Mouse (Mus musculus) stomach, postnatal 0 days (tissue): ENCODE results near the gene Palmd. TPM values are rescaled to one million over a fixed set of nuclear protein-coding genes. Genes with fewer than 3 reads are reported as not detected.

Experiments used
- ATAC-seq: fragments of 200-750 bp; cut with Nextera tagmentation; 2 replicates; pipeline ENCODE4 v1.8.0; 2017; ENCODE audit not compliant: low FRiP score, low TSS enrichment
- DNase-seq: peaks from one replicate; pipeline ENCODE4 v3.0.0-alpha.2; 2016; ENCODE audit warnings: low spot score
- H3K27ac ChIP-seq: fragments of 300-500 bp; sonication (generic); replicated peaks from 2 replicates; pipeline ENCODE4 v1.5.1; 2014; ENCODE audit warnings: mild to moderate bottlenecking, control low read depth
- H3K27me3 ChIP-seq: fragments of 300-500 bp; sonication (generic); 2 replicates; pipeline ENCODE4 v1.6.1; 2014; ENCODE audit warnings: low read length; ENCODE audit not compliant: control insufficient read depth, insufficient read depth
- H3K36me3 ChIP-seq: fragments of 300-500 bp; sonication (generic); 2 replicates; pipeline ENCODE4 v1.6.1; 2014; ENCODE audit warnings: low read length, mixed read lengths; ENCODE audit not compliant: control insufficient read depth, insufficient read depth
- H3K4me1 ChIP-seq: fragments of 300-500 bp; sonication (generic); replicated peaks from 2 replicates; pipeline ENCODE4 v1.6.1; 2014; ENCODE audit warnings: antibody characterized with exemption; ENCODE audit not compliant: control insufficient read depth, insufficient read depth
- H3K4me2 ChIP-seq: fragments of 300-500 bp; sonication (generic); replicated peaks from 2 replicates; pipeline ENCODE4 v1.6.1; 2014; ENCODE audit warnings: low read depth, mild to moderate bottlenecking, control low read depth, moderate library complexity
- H3K4me3 ChIP-seq: fragments of 300-500 bp; sonication (generic); 2 replicates; pipeline ENCODE4 v1.5.1; 2014; ENCODE audit warnings: low read depth, low read length, control low read depth
- H3K9ac ChIP-seq: fragments of 300-500 bp; sonication (generic); 2 replicates; pipeline ENCODE4 v1.6.1; 2014; ENCODE audit warnings: mild to moderate bottlenecking, low read length, control low read depth, mixed read lengths
- H3K9me3 ChIP-seq: fragments of 300-500 bp; sonication (generic); 2 replicates; pipeline ENCODE4 v1.6.1; 2016; ENCODE audit warnings: low read length; ENCODE audit not compliant: control insufficient read depth
- CTCF ChIP-seq: IDR thresholded peaks from 2 replicates; pipeline ENCODE4 v1.5.1; 2016; ENCODE audit warnings: antibody characterized with exemption, low read depth, mild to moderate bottlenecking, moderate library complexity
- EP300 ChIP-seq: optimal IDR thresholded peaks from 2 replicates; pipeline ENCODE3; 2016; ENCODE audit warnings: antibody characterized with exemption
- WGBS: fragments of 180-500 bp; shearing (Covaris S2); extraction: QIAGEN DNeasy Blood & Tissue Kit; methylation state at CpG from one replicate; pipeline ENCODE4 v1.1.7; 2014; 5-methylcytosine and 5-hydroxymethylcytosine counted together
- polyA plus RNA-seq: library from polyadenylated mRNA; unstranded; fragments of >200 nt; fragmentation: Nextera tagmentation; extraction: Ambion mirVana; gene quantifications from 2 replicates; pipeline ENCODE4 v1.2.1, GENCODE M21; 2015

Palmd gene
- polyA plus RNA-seq, 1 experiment from 2014 or later = 7.6 TPM

DNA sequence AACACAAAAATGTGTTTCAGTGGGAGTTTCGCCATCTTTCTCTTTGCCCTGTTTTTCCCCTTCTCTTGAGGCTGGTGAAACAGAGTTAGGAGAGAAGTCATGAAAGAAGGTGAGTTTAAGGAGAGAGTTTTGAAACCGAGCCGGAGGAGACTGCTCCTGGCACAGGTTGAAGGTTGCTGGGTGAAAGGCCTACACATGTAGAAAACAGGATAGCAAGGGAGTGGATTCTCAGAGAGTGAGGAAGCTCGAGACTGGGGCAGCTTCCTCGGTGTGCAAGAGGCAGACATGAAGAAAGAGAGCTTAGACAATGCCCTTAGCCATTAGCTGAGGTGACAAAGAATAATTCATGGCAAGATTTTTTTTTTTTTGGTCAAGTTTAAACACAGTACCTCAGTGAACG is 15.4 kb downstream of the Palmd start:
- H3K9me3 ChIP-seq = no peaks in the 10 kb centered on the region
- no peak overlapping the region for H3K27ac ChIP-seq
- TF ChIP-seq CTCF = no peak
- TF ChIP-seq EP300 = no peak
- no peaks in the 10 kb centered on the region for H3K4me1 ChIP-seq
- H3K4me2 ChIP-seq = no peak overlapping the region
- no peak for ATAC-seq
- no peak overlapping the region for H3K9ac ChIP-seq
- DNase-seq = no peak
- no peak overlapping the region for H3K4me3 ChIP-seq
- WGBS = 82% methylated on average over 6 of the region's 6 CpGs
- no peaks in the 10 kb centered on the region for H3K36me3 ChIP-seq
- no peaks in the 10 kb centered on the region for H3K27me3 ChIP-seq

DNA sequence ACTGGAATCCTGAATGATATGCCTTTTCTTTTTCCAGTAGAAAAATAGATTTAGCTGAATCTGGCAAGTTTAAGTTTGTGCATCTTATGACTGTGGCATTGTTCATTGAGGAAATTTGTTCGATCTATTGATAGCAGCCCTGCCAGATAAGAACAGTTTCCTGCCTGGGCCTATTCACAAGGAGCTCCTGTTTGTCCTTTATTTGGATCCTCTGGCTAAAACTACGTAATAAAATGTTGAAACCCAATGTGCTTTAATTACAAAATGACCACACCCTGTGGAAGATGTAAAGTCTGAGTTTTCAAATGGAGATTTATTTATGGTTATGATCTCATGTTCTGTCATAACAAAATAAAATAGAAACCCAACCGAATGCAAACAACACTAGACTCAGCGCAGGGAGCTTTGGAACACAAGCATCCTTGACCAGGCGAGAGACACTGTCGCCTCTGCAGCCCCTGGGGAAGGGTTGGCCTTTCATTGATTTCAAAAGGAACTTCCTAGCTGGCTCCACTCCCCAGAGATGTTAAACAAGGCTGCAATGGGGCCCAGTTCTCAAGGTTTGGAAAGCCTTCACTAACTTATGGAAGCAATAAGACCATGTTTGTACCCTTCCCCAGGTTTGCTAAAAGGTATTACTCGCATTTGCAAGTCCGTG is 16.4 kb downstream of the Palmd start:
- H3K4me1 ChIP-seq = no peaks in the 10 kb centered on the region
- TF ChIP-seq EP300 (no peak), CTCF (no peak)
- DNase-seq = no peak
- H3K9me3 ChIP-seq = no peaks in the 10 kb centered on the region
- H3K4me2 ChIP-seq = no peak overlapping the region
- ATAC-seq = no peak; the same call in 1 of the 2 replicates
- no peak overlapping the region for H3K9ac ChIP-seq
- no peaks in the 10 kb centered on the region for H3K36me3 ChIP-seq
- no peak overlapping the region for H3K4me3 ChIP-seq
- no peak overlapping the region for H3K27ac ChIP-seq
- no peaks in the 10 kb centered on the region for H3K27me3 ChIP-seq
- 58% methylated on average over 8 of the region's 8 CpGs for WGBS

DNA sequence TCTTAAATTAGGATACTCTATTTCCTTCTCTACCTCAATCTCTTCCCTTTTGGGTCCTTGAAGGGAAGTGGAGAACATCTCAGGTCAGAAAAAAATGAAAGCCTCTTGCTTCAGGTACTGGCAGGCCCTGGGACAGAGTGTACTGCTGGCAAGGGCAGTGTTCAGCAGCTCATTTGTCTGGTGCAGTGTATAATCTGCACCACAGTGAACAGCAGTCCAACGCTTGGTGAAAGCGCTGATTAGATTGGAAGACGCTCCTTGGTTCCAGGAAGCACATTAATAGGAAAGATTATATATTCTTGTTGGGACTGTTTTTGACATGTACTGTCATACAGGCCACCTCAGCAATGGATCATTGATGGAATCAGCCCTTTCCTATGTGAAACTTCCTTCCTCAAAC is 17.3 kb downstream of the Palmd start:
- TF ChIP-seq EP300 = no peak
- TF ChIP-seq CTCF = no peak
- Histone ChIP-seq H3K27me3 (no peaks in the 10 kb centered on the region), H3K27ac (0 out of 2 replicates have a peak overlapping the region, but pooled peaks have one; percentile 8), H3K4me2 (no peak overlapping the region), H3K9me3 (no peaks in the 10 kb centered on the region), H3K9ac (no peak overlapping the region), H3K36me3 (no peaks in the 10 kb centered on the region), H3K4me1 (no peaks in the 10 kb centered on the region), H3K4me3 (no peak overlapping the region)
- 73% methylated on average over 3 of the region's 3 CpGs for WGBS
- ATAC-seq = no peak
- no peak for DNase-seq

DNA sequence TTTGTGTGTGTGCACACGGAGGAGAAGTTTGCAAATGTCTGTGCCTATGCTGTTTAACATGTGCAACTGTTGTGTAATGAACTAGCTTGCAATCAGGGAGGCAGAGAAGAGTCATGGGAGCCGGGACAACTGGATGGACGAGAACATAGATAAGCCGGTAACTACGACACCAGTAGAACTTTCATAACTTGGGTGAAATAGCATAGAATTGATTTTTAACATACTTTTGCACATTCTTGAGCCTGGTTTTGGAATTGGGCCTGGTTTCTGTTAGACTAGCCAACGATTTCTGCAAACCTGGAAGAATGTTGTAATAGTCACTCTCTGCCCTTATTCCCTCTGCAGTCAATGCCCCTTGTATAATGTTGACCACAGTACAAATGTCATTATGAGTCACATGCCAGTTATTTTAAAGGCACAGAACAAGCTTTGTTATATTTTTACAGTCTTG is 18.1 kb downstream of the Palmd start:
- no peak for DNase-seq
- H3K4me2 ChIP-seq = no peak overlapping the region
- 62% methylated on average over 6 of the region's 6 CpGs for WGBS
- no peak overlapping the region for H3K27ac ChIP-seq
- no peaks in the 10 kb centered on the region for H3K9me3 ChIP-seq
- TF ChIP-seq EP300 = no peak
- no peak for TF ChIP-seq CTCF
- H3K27me3 ChIP-seq = no peaks in the 10 kb centered on the region
- no peak overlapping the region for H3K9ac ChIP-seq
- H3K36me3 ChIP-seq = no peaks in the 10 kb centered on the region
- peak; percentile 74; the same call in 1 of the 2 replicates for ATAC-seq
- H3K4me1 ChIP-seq = no peaks in the 10 kb centered on the region
- no peak overlapping the region for H3K4me3 ChIP-seq

DNA sequence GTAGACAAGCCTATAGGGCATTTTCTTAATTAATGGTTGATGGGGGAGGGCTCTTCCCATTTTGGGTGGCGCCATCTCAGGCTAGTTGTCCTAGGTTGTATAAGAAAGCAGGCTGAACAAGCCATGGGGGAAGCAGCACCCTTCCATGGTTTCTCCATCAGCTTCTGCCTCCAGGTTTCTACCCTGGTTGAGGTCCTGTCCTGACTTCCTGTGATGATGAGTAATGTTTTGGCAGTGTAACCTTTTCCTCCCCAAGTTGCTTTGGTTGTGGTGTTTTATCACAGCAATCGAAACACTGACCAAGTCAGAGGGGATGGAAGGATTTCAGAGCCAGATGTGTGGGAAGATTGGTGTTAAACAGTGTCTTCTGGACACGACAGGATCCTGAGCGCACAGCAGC is 22.3 kb downstream of the Palmd start:
- no peaks in the 10 kb centered on the region for H3K27me3 ChIP-seq
- ATAC-seq (no peak), DNase-seq (no peak)
- no peak overlapping the region for H3K4me3 ChIP-seq
- no peaks in the 10 kb centered on the region for H3K9me3 ChIP-seq
- no peak for TF ChIP-seq CTCF
- TF ChIP-seq EP300 = no peak
- H3K4me1 ChIP-seq = no peaks in the 10 kb centered on the region
- H3K27ac ChIP-seq = no peak overlapping the region
- WGBS = 83% methylated on average over 4 of the region's 4 CpGs
- no peak overlapping the region for H3K9ac ChIP-seq
- H3K36me3 ChIP-seq = no peaks in the 10 kb centered on the region
- H3K4me2 ChIP-seq = no peak overlapping the region

DNA sequence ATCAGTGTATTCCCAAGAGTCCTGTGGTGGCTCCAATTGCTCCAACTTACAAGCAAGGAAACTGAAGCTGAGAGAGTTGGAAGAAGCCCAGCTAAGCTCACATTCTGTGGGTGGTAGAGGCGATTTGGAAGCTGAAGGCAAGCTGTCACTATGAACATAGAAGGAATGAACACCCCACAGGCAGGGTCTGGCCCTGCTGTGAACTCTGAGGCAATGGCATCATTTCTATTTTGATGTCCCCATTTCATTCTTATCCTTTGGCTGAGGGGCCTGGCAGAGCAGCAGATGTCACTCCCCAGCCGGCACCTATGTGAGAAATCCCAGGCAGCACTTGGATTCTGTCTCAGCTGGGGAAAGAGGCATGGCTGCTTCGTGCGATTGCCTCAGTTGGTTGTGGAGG is 25.4 kb downstream of the Palmd start:
- DNase-seq (no peak), ATAC-seq (no peak)
- Histone ChIP-seq H3K4me3 (no peak overlapping the region), H3K36me3 (no peaks in the 10 kb centered on the region), H3K9me3 (no peaks in the 10 kb centered on the region), H3K27ac (no peak overlapping the region), H3K4me1 (no peaks in the 10 kb centered on the region), H3K4me2 (no peak overlapping the region), H3K9ac (no peak overlapping the region), H3K27me3 (no peaks in the 10 kb centered on the region)
- 72% methylated on average over 4 of the region's 4 CpGs for WGBS
- TF ChIP-seq EP300 = no peak
- TF ChIP-seq CTCF = no peak
